Mouse (Mus musculus) cerebellum, adult 2 months (tissue): Measurements from ENCODE around the gene Fam84b. TPM values are rescaled to one million over a fixed set of nuclear protein-coding genes. Genes with fewer than 3 reads are reported as not detected.

Source experiments
- DNase-seq, 2 experiments: peaks; one replicate each; pipeline ENCODE4 v3.0.0; 2021
- H3K27ac ChIP-seq: fragments of 200-500 bp; 2 replicates; pipeline ENCODE4 v1.5.1; 2012; ENCODE audit warnings: low read length, control low read depth, inconsistent platforms; ENCODE audit not compliant: insufficient read depth
- H3K27me3 ChIP-seq: fragments of 200-500 bp; 2 replicates; pipeline ENCODE4 v1.6.1; 2012; ENCODE audit warnings: inconsistent platforms, mild to moderate bottlenecking, low read length, moderate library complexity; ENCODE audit not compliant: control insufficient read depth, insufficient read depth
- H3K4me1 ChIP-seq: fragments of 200-500 bp; 2 replicates; pipeline ENCODE4 v1.6.1; 2011; ENCODE audit warnings: low read length; ENCODE audit not compliant: control insufficient read depth, insufficient read depth
- H3K4me3 ChIP-seq: fragments of 200-500 bp; replicated peaks from 2 replicates; pipeline ENCODE3; 2011; ENCODE audit warnings: mild to moderate bottlenecking, low read depth, low read length, control low read depth; ENCODE audit not compliant: insufficient read depth
- CTCF ChIP-seq: fragments of 200-500 bp; IDR thresholded peaks from 2 replicates; pipeline ENCODE4 v1.5.1; 2011; ENCODE audit warnings: low read depth, mild to moderate bottlenecking, control low read depth, low read length, moderate library complexity, borderline replicate concordance; ENCODE audit not compliant: insufficient read depth
- POLR2A ChIP-seq: fragments of 200-500 bp; IDR thresholded peaks from 2 replicates; pipeline ENCODE4 v1.6.1; 2011; ENCODE audit warnings: low read length, control low read depth, borderline replicate concordance; ENCODE audit not compliant: insufficient read depth
- WGBS: fragments of 180-500 bp; shearing (Covaris S2); methylation state at CpG from one replicate; pipeline ENCODE4 v1.1.7; 2018; 5-methylcytosine and 5-hydroxymethylcytosine counted together
- polyA plus RNA-seq: library from polyadenylated mRNA; depleted of rRNA; stranded (reverse); fragments of >200 nt; gene quantifications from 2 replicates; pipeline ENCODE4 v1.2.3, GENCODE M21; 2012

Gene Fam84b
- polyA plus RNA-seq, 1 experiment: 3.1 TPM

- Histone ChIP-seq H3K4me1 (no peaks in the 10 kb centered on the region), H3K4me3 (no peak overlapping the region), H3K27me3 (no peaks in the 10 kb centered on the region), H3K27ac (no peak overlapping the region)
- WGBS: 40% methylated on average over 8 of the region's 8 CpGs
- TF ChIP-seq POLR2A (no peak), CTCF (no peak)
- DNase-seq: no peak
Observed at GRCm38 (mm10) chr15:60838135-60838534, 15.4 kb downstream of the Fam84b start.

- WGBS: 91% methylated on average over 9 of the region's 9 CpGs
- H3K27me3 ChIP-seq: no peaks in the 10 kb centered on the region
- H3K27ac ChIP-seq: no peak overlapping the region
- no peak for TF ChIP-seq CTCF
- TF ChIP-seq POLR2A: no peak
- no peak overlapping the region for H3K4me3 ChIP-seq
- no peak for DNase-seq
- no peaks in the 10 kb centered on the region for H3K4me1 ChIP-seq
Observed at GRCm38 (mm10) chr15:60837719-60838118, 15.9 kb downstream of the Fam84b start.

GRCm38 (mm10) chr15:60836321-60836720, 17.3 kb downstream of the Fam84b start:
- Histone ChIP-seq H3K27ac (no peak overlapping the region), H3K27me3 (no peaks in the 10 kb centered on the region), H3K4me1 (no peaks in the 10 kb centered on the region), H3K4me3 (no peak overlapping the region)
- TF ChIP-seq CTCF: no peak
- no peak for TF ChIP-seq POLR2A
- WGBS: 88% methylated on average over 4 of the region's 4 CpGs
- no peak for DNase-seq

GRCm38 (mm10) chr15:60834598-60835571, 18.7 kb downstream of the Fam84b start:
- Histone ChIP-seq H3K4me3 (no peak overlapping the region), H3K27ac (no peak overlapping the region), H3K27me3 (no peaks in the 10 kb centered on the region), H3K4me1 (no peaks in the 10 kb centered on the region)
- TF ChIP-seq CTCF: no peak
- TF ChIP-seq POLR2A: no peak
- 88% methylated on average over 5 of the region's 5 CpGs for WGBS
- no peak for DNase-seq

GRCm38 (mm10) chr15:60833476-60834218, 19.9 kb downstream of the Fam84b start:
- Histone ChIP-seq H3K4me3 (no peak overlapping the region), H3K27ac (no peak overlapping the region), H3K27me3 (no peaks in the 10 kb centered on the region), H3K4me1 (no peaks in the 10 kb centered on the region)
- TF ChIP-seq CTCF (no peak), POLR2A (no peak)
- WGBS: 50% methylated on average over 2 of the region's 2 CpGs
- no peak for DNase-seq

GRCm38 (mm10) chr15:60832586-60832985, 21.0 kb downstream of the Fam84b start:
- no peak for TF ChIP-seq CTCF
- TF ChIP-seq POLR2A: no peak
- Histone ChIP-seq H3K4me1 (no peaks in the 10 kb centered on the region), H3K4me3 (no peak overlapping the region), H3K27ac (no peak overlapping the region), H3K27me3 (no peaks in the 10 kb centered on the region)
- DNase-seq: peak in 1 of 2 experiments; percentile 7

GRCm38 (mm10) chr15:60826226-60826625, 27.4 kb downstream of the Fam84b start:
- H3K27ac ChIP-seq: no peak overlapping the region
- 61% methylated on average over 1 of the region's 1 CpGs for WGBS
- no peak for TF ChIP-seq POLR2A
- no peak for TF ChIP-seq CTCF

GRCm38 (mm10) chr15:60824751-60825227, 28.8 kb downstream of the Fam84b start:
- Histone ChIP-seq H3K27ac (no peak overlapping the region), H3K27me3 (no peaks in the 10 kb centered on the region), H3K4me1 (no peaks in the 10 kb centered on the region), H3K4me3 (peak overlapping the region; percentile 90)
- DNase-seq: peak; percentile 67 to 72
- TF ChIP-seq POLR2A (no peak), CTCF (no peak)
- WGBS: under 1% methylated on average over 32 of the region's 32 CpGs

More at GRCm38 (mm10) chr15:60826226-60826625, 27.4 kb downstream of the Fam84b start:
- DNase-seq: no peak
- H3K4me1 ChIP-seq: no peaks in the 10 kb centered on the region
- no peak overlapping the region for H3K4me3 ChIP-seq
- H3K27me3 ChIP-seq: no peaks in the 10 kb centered on the region
